In the genomic region with DNA sequence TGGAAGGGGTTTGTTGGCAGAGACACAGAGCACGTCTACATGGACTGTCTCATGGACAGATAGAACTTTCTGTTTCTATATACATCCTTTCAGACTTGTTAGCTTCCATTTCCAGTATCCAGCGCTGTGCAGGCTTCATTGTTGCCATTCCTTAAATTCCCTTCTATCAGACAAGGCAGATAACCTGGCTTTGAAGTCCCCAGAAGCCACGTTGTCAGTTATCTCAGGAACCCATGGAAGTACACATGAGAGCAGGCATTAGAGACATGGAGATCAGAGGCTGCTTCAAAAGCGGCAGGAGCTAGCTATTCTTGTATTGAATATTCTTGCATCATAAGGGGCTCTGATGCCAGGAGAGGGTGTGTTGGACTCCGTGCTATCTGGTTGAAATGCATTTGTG, we compare ENCODE assay signal across 32 mouse cellular contexts.
DNase-seq lines count a peak whose midpoint lies in the region; ATAC-seq and TF ChIP-seq lines count a peak whose summit lies in the region.
"Had no signal": no experiment of that assay in that cellular context is flagged by ENCODE, and none has a peak within 500 bp of the region (broad histone marks: within the 10 kb centered on the region; RNA-seq: fewer than 3 reads in every experiment).

No protein-coding gene starts in this region.

- H3K4me3 ChIP-seq in heart, embryonic 10.5 days: peak overlapping the region; percentile 31; the same call in 1 of the 2 replicates
- peak overlapping the region; percentile 29 for H3K4me3 ChIP-seq in heart, embryonic 15.5 days
- H3K4me3 ChIP-seq in lung, postnatal 0 days (ENCODE audit: low read depth, low read length): no peak overlapping the region
- H3K4me3 ChIP-seq: forebrain, embryonic 12.5 days; hindbrain, embryonic 12.5 days; intestine, embryonic 15.5 days; layer of hippocampus, adult 2 months; limb, embryonic 13.5 days; midbrain, embryonic 12.5 days; neural tube, embryonic 13.5 days had no signal

- no peaks in the 10 kb centered on the region for H3K36me3 ChIP-seq in heart, embryonic 10.5 days
- H3K36me3 ChIP-seq in heart, embryonic 15.5 days: no peaks in the 10 kb centered on the region
- no peaks in the 10 kb centered on the region for H3K36me3 ChIP-seq in lung, postnatal 0 days (ENCODE audit: insufficient read depth, low read length)
- H3K36me3 ChIP-seq: forebrain, embryonic 12.5 days; G1E; hindbrain, embryonic 12.5 days; intestine, embryonic 15.5 days; limb, embryonic 13.5 days; midbrain, embryonic 12.5 days; neural tube, embryonic 13.5 days had no signal

- no peak overlapping the region for H3K9ac ChIP-seq in heart, embryonic 15.5 days
- no peak overlapping the region for H3K9ac ChIP-seq in lung, postnatal 0 days (replicated peaks; ENCODE audit: low read depth)
- H3K9ac ChIP-seq: forebrain, embryonic 12.5 days; forebrain, postnatal 0 days; hindbrain, embryonic 12.5 days; intestine, embryonic 15.5 days; limb, embryonic 13.5 days; midbrain, embryonic 12.5 days; neural tube, embryonic 13.5 days had no signal

- peaks cover 12% of the 10 kb centered on the region for H3K4me1 ChIP-seq in heart, embryonic 10.5 days
- peaks cover 9% of the 10 kb centered on the region; the same call in 1 of the 2 replicates for H3K4me1 ChIP-seq in heart, embryonic 15.5 days (replicated peaks)
- no peaks in the 10 kb centered on the region for H3K4me1 ChIP-seq in lung, postnatal 0 days (ENCODE audit: insufficient read depth, low read depth, low read length)
- H3K4me1 ChIP-seq: forebrain, embryonic 12.5 days; intestine, embryonic 15.5 days; limb, embryonic 13.5 days; midbrain, embryonic 12.5 days; neural tube, embryonic 13.5 days had no signal

- intact Hi-C loops in heart, postnatal 36 days (cut with DNase I): no loop called here

- no peaks in the 10 kb centered on the region for H3K9me3 ChIP-seq in heart, embryonic 10.5 days
- H3K9me3 ChIP-seq in heart, embryonic 15.5 days (replicated peaks): no peaks in the 10 kb centered on the region
- H3K9me3 ChIP-seq in lung, postnatal 0 days (ENCODE audit: low read length): no peaks in the 10 kb centered on the region
- H3K9me3 ChIP-seq: forebrain, embryonic 12.5 days; hindbrain, embryonic 12.5 days; intestine, embryonic 15.5 days; limb, embryonic 13.5 days; midbrain, embryonic 12.5 days; neural tube, embryonic 13.5 days had no signal

- H3K27me3 ChIP-seq in heart, embryonic 10.5 days (ENCODE audit: insufficient read depth, poor library complexity, severe bottlenecking): no peaks in the 10 kb centered on the region
- no peaks in the 10 kb centered on the region for H3K27me3 ChIP-seq in heart, embryonic 15.5 days
- no peaks in the 10 kb centered on the region for H3K27me3 ChIP-seq in lung, postnatal 0 days (replicated peaks; ENCODE audit: insufficient read depth, low read length)
- H3K27me3 ChIP-seq: forebrain, embryonic 12.5 days; hindbrain, embryonic 12.5 days; intestine, embryonic 15.5 days; limb, embryonic 13.5 days; midbrain, embryonic 12.5 days; neural tube, embryonic 13.5 days had no signal

- no peak for TF ChIP-seq CTCF in lung, postnatal 0 days (IDR thresholded peaks at IDR 0.05)

- peak overlapping the region; percentile 62; the same call in 1 of the 2 replicates for H3K27ac ChIP-seq in heart, embryonic 10.5 days
- H3K27ac ChIP-seq in heart, embryonic 15.5 days: peak overlapping the region; percentile 34; the same call in 1 of the 2 replicates
- no peak overlapping the region for H3K27ac ChIP-seq in lung, postnatal 0 days (ENCODE audit: low read length)
- H3K27ac ChIP-seq: forebrain, embryonic 12.5 days; hindbrain, embryonic 12.5 days; hindbrain, postnatal 0 days; intestine, embryonic 15.5 days; layer of hippocampus, adult 2 months; limb, embryonic 13.5 days; midbrain, embryonic 12.5 days; neural tube, embryonic 13.5 days; stomach, postnatal 0 days had no signal

- peak; percentile 76 for DNase-seq in heart, embryonic 10.5 days (ENCODE audit: low spot score)
- no peak for DNase-seq in heart, postnatal 36 days
- no peak for DNase-seq in heart, adult 8-10 months (ENCODE audit: low spot score)
- DNase-seq in lung, postnatal 0 days (ENCODE audit: low spot score): peak; percentile 9
- DNase-seq in lung, postnatal 36 days: no peak
- DNase-seq: adrenal gland, adult 2 months; adrenal gland, postnatal 36 days; cerebellum, adult 2 months; cerebellum, postnatal 14 days; forebrain, postnatal 0 days; gastrocnemius, postnatal 25 days; heart, adult 18-20 months; kidney, adult 2 months; kidney, postnatal 36 days; lung, postnatal 10 days; right cerebral cortex, postnatal 4 days; thymus, adult 18-20 months; thymus, postnatal 25 days had no signal

- peak; percentile 47; the same call in 1 of the 2 replicates for ATAC-seq in heart, embryonic 15.5 days (replicated peaks; ENCODE audit: insufficient number of reproducible peaks, insufficient read depth, low FRiP score, low read depth)
- ATAC-seq in lung, postnatal 0 days: no peak
- ATAC-seq in megakaryocyte-erythroid progenitor cell, adult 5-6 weeks (replicated peaks; ENCODE audit: low FRiP score, low TSS enrichment, poor library complexity, severe bottlenecking): no peak
- ATAC-seq: activated CD4-positive, CD25-positive, alpha-beta regulatory T cell, adult 4 months; forebrain, postnatal 0 days; hindbrain, postnatal 0 days; intestine, embryonic 15.5 days had no signal

- WGBS in heart, embryonic 10.5 days: 20% methylated on average over 5 of the region's 5 CpGs
- 13% methylated on average over 5 of the region's 5 CpGs for WGBS in heart, embryonic 15.5 days
- WGBS in lung, postnatal 0 days: 30% methylated on average over 5 of the region's 5 CpGs

- no peak for TF ChIP-seq EP300 in lung, postnatal 0 days (IDR thresholded peaks at IDR 0.05)

- peak overlapping the region; percentile 55 for H3K4me2 ChIP-seq in heart, embryonic 15.5 days
- H3K4me2 ChIP-seq in lung, postnatal 0 days (replicated peaks; ENCODE audit: low read depth, low read length): no peak overlapping the region
- H3K4me2 ChIP-seq: forebrain, embryonic 12.5 days; hindbrain, embryonic 12.5 days; intestine, embryonic 15.5 days; limb, embryonic 13.5 days; liver, embryonic 11.5 days; midbrain, embryonic 12.5 days; neural tube, embryonic 13.5 days had no signal

Comparison
In these comparisons a context has a peak if more than half of its experiments do, and no peak if none do; other contexts are left out.
1. DNase-seq: peak in heart, embryonic 10.5 days (single experiment) and lung, postnatal 0 days (single experiment); none in heart, postnatal 36 days (0 of 2), heart, adult 8-10 months (single experiment) and lung, postnatal 36 days (single experiment).